Mouse (Mus musculus): ENCODE data around the gene Gm49368. TPM values are rescaled to one million over a fixed set of nuclear protein-coding genes. Genes with fewer than 3 reads are reported as not detected.

Gene Gm49368
- total and polyA plus RNA-seq, 3 experiments: not detected

- TF ChIP-seq MAX (IDR thresholded peaks at IDR 0.05; ENCODE audit: low read length) (no peak), POLR2AphosphoS2 (IDR thresholded peaks at IDR 0.05; ENCODE audit: low read length) (no peak), ZC3H11A (IDR thresholded peaks at IDR 0.05; ENCODE audit: low read depth, low read length) (no peak), NRF1 (IDR thresholded peaks at IDR 0.05; ENCODE audit: insufficient read depth, low read depth, low read length, poor library complexity, severe bottlenecking) (no peak), JUND (IDR thresholded peaks at IDR 0.05; ENCODE audit: low read depth, low read length) (no peak), USF1 (IDR thresholded peaks at IDR 0.05; ENCODE audit: low read depth, low read length) (no peak), ETS1 (IDR thresholded peaks at IDR 0.05; ENCODE audit: low read depth, low read length) (no peak), RAD21 (IDR thresholded peaks at IDR 0.05; ENCODE audit: low read depth, low read length) (no peak), CHD1 (IDR thresholded peaks at IDR 0.05; ENCODE audit: low read depth, low read length) (no peak), MEF2A (IDR thresholded peaks at IDR 0.05; ENCODE audit: extremely low read depth, insufficient replicate concordance, low read depth, low read length, poor library complexity, severe bottlenecking) (no peak), MAZ (IDR thresholded peaks at IDR 0.05; ENCODE audit: low read depth, low read length) (no peak), ZNF384 (IDR thresholded peaks at IDR 0.05; ENCODE audit: low read depth, low read length) (no peak), SIN3A (IDR thresholded peaks at IDR 0.05; ENCODE audit: low read length) (no peak), MYC (IDR thresholded peaks at IDR 0.05; ENCODE audit: low read depth, low read length) (no peak), ZKSCAN1 (IDR thresholded peaks at IDR 0.05; ENCODE audit: low read depth, low read length) (no peak), EP300 (IDR thresholded peaks at IDR 0.05; ENCODE audit: low read depth in 1 of 2, low read length in 2 of 2) (no peak), KAT2A (conservative IDR thresholded peaks at IDR 0.05; ENCODE audit: low read depth, low read length) (no peak), POLR2A (IDR thresholded peaks at IDR 0.05; ENCODE audit: control insufficient read depth in 1 of 2, insufficient read depth in 1 of 2, low read depth in 1 of 2, low read length in 2 of 2, poor library complexity in 1 of 2) (no peak), GABPA (IDR thresholded peaks at IDR 0.05; ENCODE audit: low read depth, low read length) (no peak)
- H3K79me2 ChIP-seq (ENCODE audit: control insufficient read depth, insufficient read depth, low read length, poor library complexity): no peaks in the 10 kb centered on the region
- no peaks in the 10 kb centered on the region for H3K9me3 ChIP-seq (replicated peaks; ENCODE audit: insufficient read depth, low read length)
- no peaks in the 10 kb centered on the region for H3K36me3 ChIP-seq (ENCODE audit: control insufficient read depth in 1 of 2, insufficient read depth in 2 of 2, low read length in 2 of 2)
- no peak overlapping the region for H3K9ac ChIP-seq (ENCODE audit: control insufficient read depth, low read depth, low read length, poor library complexity, severe bottlenecking)
- H3K27ac ChIP-seq (ENCODE audit: control insufficient read depth, low read depth, low read length): no peak overlapping the region
- no peak for DNase-seq (ENCODE audit: low read depth, low spot score)
- H3K4me3 ChIP-seq (ENCODE audit: control insufficient read depth in 1 of 2, insufficient read depth in 1 of 2, low read depth in 2 of 2, low read length in 2 of 2): no peak overlapping the region
- peaks cover 0 to 4% of the 10 kb centered on the region in 2 experiments; a peak in 1 of 4 replicates for H3K4me1 ChIP-seq (ENCODE audit: control insufficient read depth in 1 of 2, insufficient read depth in 2 of 2, low read length in 2 of 2)
- no peaks in the 10 kb centered on the region for H3K27me3 ChIP-seq (ENCODE audit: control insufficient read depth in 1 of 2, insufficient read depth in 2 of 2, low read length in 2 of 2)
Observed at GRCm38 (mm10) chr7:128025381-128025780, 37.1 kb upstream of the Gm49368 start.

GRCm38 (mm10) chr7:128031403-128031976 is 31.0 kb upstream of the Gm49368 start:
- Histone ChIP-seq H3K36me3 (ENCODE audit: control insufficient read depth in 1 of 2, insufficient read depth in 2 of 2, low read length in 2 of 2) (peaks cover 0 to 2% of the 10 kb centered on the region in 2 experiments; a peak in 2 of 4 replicates), H3K4me1 (ENCODE audit: control insufficient read depth in 1 of 2, insufficient read depth in 2 of 2, low read length in 2 of 2) (peaks cover 2 to 5% of the 10 kb centered on the region in 2 experiments; a peak in 2 of 4 replicates)
- peak; percentile 91 for DNase-seq (ENCODE audit: low read depth, low spot score)
- TF ChIP-seq ZKSCAN1 (IDR thresholded peaks at IDR 0.05; ENCODE audit: low read depth, low read length): no peak
- TF ChIP-seq RCOR1 (IDR thresholded peaks at IDR 0.05; ENCODE audit: low read depth, low read length): no peak
- no peak for TF ChIP-seq E2F4 (IDR thresholded peaks at IDR 0.05; ENCODE audit: borderline replicate concordance, low read depth, low read length)
- TF ChIP-seq TCF12 (IDR thresholded peaks at IDR 0.05; ENCODE audit: low read depth, low read length): no peak
- no peak for TF ChIP-seq ZMIZ1 (IDR thresholded peaks at IDR 0.05; ENCODE audit: low read depth, low read length)
- no peak for TF ChIP-seq POLR2AphosphoS2 (IDR thresholded peaks at IDR 0.05; ENCODE audit: low read length)
- TF ChIP-seq TAL1 (IDR thresholded peaks at IDR 0.05; ENCODE audit: low read length): no peak
- TF ChIP-seq UBTF (IDR thresholded peaks at IDR 0.05; ENCODE audit: borderline replicate concordance, insufficient read depth, low read depth, low read length): no peak
- no peak for TF ChIP-seq CHD1 (IDR thresholded peaks at IDR 0.05; ENCODE audit: low read depth, low read length)
- TF ChIP-seq MYB (IDR thresholded peaks at IDR 0.05; ENCODE audit: low read depth, low read length): no peak
- TF ChIP-seq USF1 (IDR thresholded peaks at IDR 0.05; ENCODE audit: low read depth, low read length): no peak
- TF ChIP-seq ZNF384 (IDR thresholded peaks at IDR 0.05; ENCODE audit: low read depth, low read length): peak; percentile 81
- no peak for TF ChIP-seq NELFE (IDR thresholded peaks at IDR 0.05; ENCODE audit: low read depth, low read length)
- TF ChIP-seq USF2 (IDR thresholded peaks at IDR 0.05; ENCODE audit: borderline replicate concordance in 1 of 2, insufficient read depth in 1 of 2, low read depth in 1 of 2, low read length in 2 of 2): no peak
- TF ChIP-seq ETS1 (IDR thresholded peaks at IDR 0.05; ENCODE audit: low read depth, low read length): no peak
- TF ChIP-seq GATA1 (IDR thresholded peaks at IDR 0.05; ENCODE audit: low read depth, low read length): no peak
- TF ChIP-seq MYC (IDR thresholded peaks at IDR 0.05; ENCODE audit: low read depth, low read length): 0 out of 2 replicates have a peak, but pooled peaks have one; percentile 43
- TF ChIP-seq NRF1 (IDR thresholded peaks at IDR 0.05; ENCODE audit: insufficient read depth, low read depth, low read length, poor library complexity, severe bottlenecking): no peak
- no peak for TF ChIP-seq MAZ (IDR thresholded peaks at IDR 0.05; ENCODE audit: low read depth, low read length)
- peak; percentile 36; the same call in 1 of the 2 replicates for TF ChIP-seq MAX (IDR thresholded peaks at IDR 0.05; ENCODE audit: low read length)

More at GRCm38 (mm10) chr7:128031403-128031976, 31.0 kb upstream of the Gm49368 start:
- Histone ChIP-seq H3K9ac (ENCODE audit: control insufficient read depth, low read depth, low read length, poor library complexity, severe bottlenecking) (no peak overlapping the region), H3K27me3 (ENCODE audit: control insufficient read depth in 1 of 2, insufficient read depth in 2 of 2, low read length in 2 of 2) (no peaks in the 10 kb centered on the region), H3K9me3 (replicated peaks; ENCODE audit: insufficient read depth, low read length) (no peaks in the 10 kb centered on the region), H3K27ac (ENCODE audit: control insufficient read depth, low read depth, low read length) (no peak overlapping the region), H3K79me2 (ENCODE audit: control insufficient read depth, insufficient read depth, low read length, poor library complexity) (no peaks in the 10 kb centered on the region), H3K4me3 (ENCODE audit: control insufficient read depth in 1 of 2, insufficient read depth in 1 of 2, low read depth in 2 of 2, low read length in 2 of 2) (no peak overlapping the region)
